Mouse (Mus musculus): ENCODE data around the gene Mpp4. TPM values are rescaled to one million over a fixed set of nuclear protein-coding genes. Genes with fewer than 3 reads are reported as not detected.

The Mpp4 gene
- polyA plus RNA-seq, 1 experiment from 2014 or later: 0.19 TPM

- H3K36me3 ChIP-seq: peaks cover 10% of the 10 kb centered on the region
- H3K27me3 ChIP-seq (replicated peaks): no peaks in the 10 kb centered on the region
- ATAC-seq (ENCODE audit: insufficient read depth, low FRiP score, low read depth): no peak
- H3K4me2 ChIP-seq: no peak overlapping the region
- H3K4me1 ChIP-seq: no peaks in the 10 kb centered on the region
- 85% methylated on average over 9 of the region's 9 CpGs for WGBS
- H3K27ac ChIP-seq: no peak overlapping the region
- no peaks in the 10 kb centered on the region for H3K9me3 ChIP-seq
- no peak overlapping the region for H3K4me3 ChIP-seq (replicated peaks)
- H3K9ac ChIP-seq: no peak overlapping the region
Observed at GRCm38 (mm10) chr1:59166232-59166905, 3.2 kb upstream of the Mpp4 start.

DNA sequence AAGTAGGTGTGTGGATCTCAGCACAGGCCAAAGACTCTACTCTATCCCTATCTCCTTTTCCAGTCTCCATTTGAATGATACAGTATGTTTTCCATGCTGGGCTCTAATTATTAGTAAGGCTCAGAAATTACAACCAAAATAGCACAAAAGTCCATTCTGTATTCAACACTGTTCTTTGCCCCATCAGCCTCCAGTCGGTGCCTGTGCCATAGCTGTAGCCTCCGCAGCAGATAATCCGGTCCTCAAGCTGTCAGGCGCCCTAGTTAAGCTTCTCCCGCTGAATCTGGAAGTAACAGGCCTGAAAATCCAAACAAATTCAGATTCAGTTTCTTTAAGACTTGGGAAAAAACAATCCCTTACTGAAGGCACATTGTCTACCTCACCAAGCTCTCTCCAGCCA lies 729 bp upstream of the Mpp4 start:
- peaks cover 10% of the 10 kb centered on the region; the same call in 1 of the 2 replicates for H3K36me3 ChIP-seq
- 69% methylated on average over 5 of the region's 5 CpGs for WGBS
- ATAC-seq (ENCODE audit: insufficient read depth, low FRiP score, low read depth): no peak
- no peak overlapping the region for H3K4me3 ChIP-seq (replicated peaks)
- no peak overlapping the region for H3K9ac ChIP-seq
- no peaks in the 10 kb centered on the region for H3K9me3 ChIP-seq
- no peaks in the 10 kb centered on the region for H3K4me1 ChIP-seq
- no peaks in the 10 kb centered on the region for H3K27me3 ChIP-seq (replicated peaks)
- H3K4me2 ChIP-seq: no peak overlapping the region
- no peak overlapping the region for H3K27ac ChIP-seq

DNA sequence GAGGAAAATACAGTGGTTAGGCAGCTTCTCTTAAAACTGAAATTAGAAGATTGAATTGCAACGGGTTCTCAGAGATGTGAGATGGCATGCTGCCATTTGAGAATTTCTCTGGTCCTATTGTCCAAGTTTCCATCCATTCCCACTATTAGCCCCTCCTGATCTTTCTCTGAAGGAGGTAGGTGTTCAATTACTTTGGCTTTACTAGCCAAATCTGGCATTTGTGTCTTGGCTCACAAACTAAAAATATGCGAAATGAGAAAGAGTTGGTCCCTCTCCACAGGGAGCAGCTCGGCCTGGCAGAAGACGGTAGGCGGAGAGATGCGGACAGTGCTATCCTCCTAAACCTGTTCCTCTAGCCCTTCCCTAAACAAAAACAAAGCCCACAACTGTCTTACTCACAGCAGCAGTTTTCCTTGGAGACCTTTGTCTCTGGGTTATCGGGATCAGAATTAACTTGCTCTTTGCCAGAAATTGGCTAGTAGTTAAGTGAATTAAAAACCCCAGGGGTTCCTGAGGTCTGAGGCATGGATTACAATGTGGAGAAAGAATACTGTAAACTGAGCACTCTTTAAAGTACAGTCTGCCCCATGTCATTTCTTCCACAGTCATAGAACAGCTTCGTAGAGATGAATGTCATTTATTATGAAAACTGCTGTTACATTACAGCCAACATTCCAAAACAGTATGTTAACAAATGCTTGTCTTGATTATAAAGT lies 722 bp downstream of the Mpp4 start:
- ATAC-seq (ENCODE audit: insufficient read depth, low FRiP score, low read depth): no peak
- Histone ChIP-seq H3K27me3 (replicated peaks) (no peaks in the 10 kb centered on the region), H3K4me2 (no peak overlapping the region), H3K27ac (no peak overlapping the region), H3K9me3 (no peaks in the 10 kb centered on the region), H3K4me3 (replicated peaks) (no peak overlapping the region), H3K4me1 (no peaks in the 10 kb centered on the region), H3K36me3 (peaks cover 9% of the 10 kb centered on the region; the same call in 1 of the 2 replicates), H3K9ac (no peak overlapping the region)
- WGBS: 76% methylated on average over 8 of the region's 8 CpGs

- H3K4me3 ChIP-seq (replicated peaks): no peak overlapping the region
- H3K36me3 ChIP-seq: 0 out of 2 replicates have a peak, but pooled peaks cover 2% of the 10 kb centered on the region
- H3K9me3 ChIP-seq: no peaks in the 10 kb centered on the region
- H3K4me2 ChIP-seq: no peak overlapping the region
- no peak for ATAC-seq (ENCODE audit: insufficient read depth, low FRiP score, low read depth)
- H3K27ac ChIP-seq: no peak overlapping the region
- no peak overlapping the region for H3K9ac ChIP-seq
- no peaks in the 10 kb centered on the region for H3K4me1 ChIP-seq
- 90% methylated on average over 6 of the region's 6 CpGs for WGBS
- H3K27me3 ChIP-seq (replicated peaks): no peaks in the 10 kb centered on the region
Observed at GRCm38 (mm10) chr1:59161396-59161795, 1.8 kb downstream of the Mpp4 start.

DNA sequence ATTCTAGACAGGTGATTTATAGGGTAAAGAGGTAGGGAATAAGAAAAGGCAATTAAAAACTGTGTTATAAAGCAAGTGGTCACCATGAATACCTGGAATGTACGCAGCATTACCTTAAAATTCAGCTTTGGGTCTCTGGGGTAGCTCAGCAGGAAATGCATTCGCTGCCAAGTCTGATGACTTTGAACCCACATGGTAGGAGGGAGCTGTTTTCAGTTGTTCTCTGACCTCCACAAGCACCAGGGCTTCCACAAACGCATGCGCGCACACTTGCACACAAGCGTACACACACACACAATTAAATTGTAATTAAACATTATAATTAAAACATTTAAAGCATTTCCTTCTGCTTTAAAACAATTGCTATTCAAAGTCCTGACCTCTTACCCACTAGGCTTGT lies 2.3 kb downstream of the Mpp4 start:
- Histone ChIP-seq H3K27ac (no peak overlapping the region), H3K4me1 (no peaks in the 10 kb centered on the region), H3K4me2 (no peak overlapping the region), H3K9me3 (no peaks in the 10 kb centered on the region), H3K9ac (no peak overlapping the region), H3K36me3 (no peaks in the 10 kb centered on the region), H3K27me3 (replicated peaks) (no peaks in the 10 kb centered on the region), H3K4me3 (replicated peaks) (no peak overlapping the region)
- no peak for ATAC-seq (ENCODE audit: insufficient read depth, low FRiP score, low read depth)
- WGBS: 87% methylated on average over 6 of the region's 6 CpGs

- no peak overlapping the region for H3K27ac ChIP-seq
- no peaks in the 10 kb centered on the region for H3K9me3 ChIP-seq
- no peak overlapping the region for H3K4me2 ChIP-seq
- H3K9ac ChIP-seq: no peak overlapping the region
- 78% methylated on average over 3 of the region's 3 CpGs for WGBS
- no peaks in the 10 kb centered on the region for H3K4me1 ChIP-seq
- no peaks in the 10 kb centered on the region for H3K27me3 ChIP-seq (replicated peaks)
- H3K4me3 ChIP-seq (replicated peaks): no peak overlapping the region
- ATAC-seq (ENCODE audit: insufficient read depth, low FRiP score, low read depth): no peak
- H3K36me3 ChIP-seq: no peaks in the 10 kb centered on the region
Observed at GRCm38 (mm10) chr1:59159136-59159535, 4.1 kb downstream of the Mpp4 start.

DNA sequence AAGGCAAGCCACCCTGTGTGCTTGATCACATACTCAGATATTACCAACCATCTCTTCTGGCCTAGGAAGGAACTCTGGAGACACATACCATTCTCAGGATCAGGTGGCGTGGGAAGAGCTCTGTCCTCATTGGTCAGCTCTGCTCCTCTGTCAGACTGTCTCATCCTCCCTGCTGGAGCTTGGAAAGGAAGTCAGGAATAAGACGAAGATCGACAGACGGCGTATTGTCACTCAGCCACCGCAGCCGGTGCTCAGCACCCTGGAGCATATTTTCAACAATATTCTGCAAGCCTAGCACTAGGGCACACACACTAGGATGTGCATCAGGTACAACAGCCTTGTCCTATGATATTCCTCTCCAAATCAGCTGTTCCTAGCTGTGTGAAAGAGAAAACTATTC lies 4.7 kb downstream of the Mpp4 start:
- no peaks in the 10 kb centered on the region for H3K4me1 ChIP-seq
- 77% methylated on average over 7 of the region's 7 CpGs for WGBS
- H3K27ac ChIP-seq: no peak overlapping the region
- no peaks in the 10 kb centered on the region for H3K36me3 ChIP-seq
- no peak for ATAC-seq (ENCODE audit: insufficient read depth, low FRiP score, low read depth)
- H3K4me3 ChIP-seq (replicated peaks): no peak overlapping the region
- no peaks in the 10 kb centered on the region for H3K9me3 ChIP-seq
- H3K4me2 ChIP-seq: no peak overlapping the region
- no peaks in the 10 kb centered on the region for H3K27me3 ChIP-seq (replicated peaks)
- H3K9ac ChIP-seq: no peak overlapping the region

DNA sequence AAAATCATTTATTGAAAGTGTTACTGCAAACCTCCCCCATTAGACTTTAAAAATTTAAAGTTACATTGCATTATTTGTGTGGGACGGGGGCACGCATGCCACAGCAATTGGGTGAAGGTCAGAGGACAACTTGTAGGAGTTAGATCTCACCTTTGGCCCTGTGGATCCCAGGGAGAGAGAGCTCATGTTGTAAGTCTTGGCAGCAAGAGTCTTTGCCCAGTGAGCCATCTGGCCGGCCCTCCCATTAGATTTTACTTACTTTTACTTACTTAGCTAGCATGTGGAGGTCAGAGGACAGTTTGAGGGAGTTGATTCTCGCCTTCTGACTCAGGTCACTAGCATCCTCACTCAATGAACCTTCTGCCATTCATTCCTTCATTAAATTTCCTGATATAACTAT lies 5.3 kb downstream of the Mpp4 start:
- WGBS: 78% methylated on average over 4 of the region's 4 CpGs
- no peak overlapping the region for H3K27ac ChIP-seq
- no peaks in the 10 kb centered on the region for H3K4me1 ChIP-seq
- no peak overlapping the region for H3K4me2 ChIP-seq
- no peak for ATAC-seq (ENCODE audit: insufficient read depth, low FRiP score, low read depth)
- no peaks in the 10 kb centered on the region for H3K9me3 ChIP-seq
- no peaks in the 10 kb centered on the region for H3K36me3 ChIP-seq
- no peaks in the 10 kb centered on the region for H3K27me3 ChIP-seq (replicated peaks)
- no peak overlapping the region for H3K9ac ChIP-seq
- no peak overlapping the region for H3K4me3 ChIP-seq (replicated peaks)

GRCm38 (mm10) chr1:59152346-59152745 lies 10.8 kb downstream of the Mpp4 start:
- Histone ChIP-seq H3K27ac (no peak overlapping the region), H3K27me3 (replicated peaks) (no peaks in the 10 kb centered on the region), H3K36me3 (no peaks in the 10 kb centered on the region), H3K9me3 (no peaks in the 10 kb centered on the region), H3K4me3 (replicated peaks) (no peak overlapping the region), H3K9ac (no peak overlapping the region), H3K4me1 (no peaks in the 10 kb centered on the region), H3K4me2 (no peak overlapping the region)
- no peak for ATAC-seq (ENCODE audit: insufficient read depth, low FRiP score, low read depth)
- 70% methylated on average over 4 of the region's 4 CpGs for WGBS

- H3K4me2 ChIP-seq: no peak overlapping the region
- no peaks in the 10 kb centered on the region for H3K36me3 ChIP-seq
- no peaks in the 10 kb centered on the region for H3K4me1 ChIP-seq
- no peaks in the 10 kb centered on the region for H3K9me3 ChIP-seq
- no peak overlapping the region for H3K27ac ChIP-seq
- WGBS: 66% methylated on average over 5 of the region's 5 CpGs
- no peak overlapping the region for H3K4me3 ChIP-seq (replicated peaks)
- ATAC-seq (ENCODE audit: insufficient read depth, low FRiP score, low read depth): no peak
- no peaks in the 10 kb centered on the region for H3K27me3 ChIP-seq (replicated peaks)
- H3K9ac ChIP-seq: no peak overlapping the region
Observed at GRCm38 (mm10) chr1:59150542-59150941, 12.6 kb downstream of the Mpp4 start.

DNA sequence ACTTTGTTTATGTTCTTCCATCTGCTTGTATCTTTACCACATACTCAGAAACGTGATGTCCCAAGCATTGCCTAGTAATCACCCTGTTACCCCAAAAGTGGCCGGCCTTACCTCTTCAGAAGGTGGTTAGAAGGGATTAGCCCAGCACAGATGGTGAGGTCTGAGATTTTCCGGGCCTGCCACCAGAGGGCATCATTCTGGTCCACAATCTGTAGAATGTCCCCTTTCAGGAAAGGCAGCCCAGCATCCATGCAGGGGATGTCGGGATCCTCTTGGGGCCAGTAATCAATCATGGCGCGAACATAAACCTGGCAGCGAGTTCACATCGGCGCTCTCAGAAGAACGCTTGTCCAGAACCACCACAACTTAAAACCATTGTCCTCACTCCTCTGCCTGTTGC lies 18.6 kb downstream of the Mpp4 start:
- Histone ChIP-seq H3K9me3 (no peaks in the 10 kb centered on the region), H3K4me2 (no peak overlapping the region), H3K27me3 (replicated peaks) (no peaks in the 10 kb centered on the region), H3K27ac (no peak overlapping the region), H3K9ac (no peak overlapping the region), H3K4me3 (replicated peaks) (no peak overlapping the region), H3K4me1 (no peaks in the 10 kb centered on the region), H3K36me3 (no peaks in the 10 kb centered on the region)
- 72% methylated on average over 10 of the region's 10 CpGs for whole genome bisulfite sequencing
- ATAC-seq (ENCODE audit: insufficient read depth, low FRiP score, low read depth): no peak

GRCm38 (mm10) chr1:59142809-59143208 lies 20.4 kb downstream of the Mpp4 start:
- Histone ChIP-seq H3K9me3 (no peaks in the 10 kb centered on the region), H3K4me2 (no peak overlapping the region), H3K4me3 (replicated peaks) (no peak overlapping the region), H3K4me1 (no peaks in the 10 kb centered on the region), H3K9ac (no peak overlapping the region), H3K27ac (no peak overlapping the region), H3K27me3 (replicated peaks) (no peaks in the 10 kb centered on the region), H3K36me3 (no peaks in the 10 kb centered on the region)
- ATAC-seq (ENCODE audit: insufficient read depth, low FRiP score, low read depth): no peak
